Mouse (Mus musculus): ENCODE data around the gene Cend1. TPM values are rescaled to one million over a fixed set of nuclear protein-coding genes. Genes with fewer than 3 reads are reported as not detected.

Cend1 gene
- not detected in 2 replicates for polyA plus RNA-seq (2012)

DNA sequence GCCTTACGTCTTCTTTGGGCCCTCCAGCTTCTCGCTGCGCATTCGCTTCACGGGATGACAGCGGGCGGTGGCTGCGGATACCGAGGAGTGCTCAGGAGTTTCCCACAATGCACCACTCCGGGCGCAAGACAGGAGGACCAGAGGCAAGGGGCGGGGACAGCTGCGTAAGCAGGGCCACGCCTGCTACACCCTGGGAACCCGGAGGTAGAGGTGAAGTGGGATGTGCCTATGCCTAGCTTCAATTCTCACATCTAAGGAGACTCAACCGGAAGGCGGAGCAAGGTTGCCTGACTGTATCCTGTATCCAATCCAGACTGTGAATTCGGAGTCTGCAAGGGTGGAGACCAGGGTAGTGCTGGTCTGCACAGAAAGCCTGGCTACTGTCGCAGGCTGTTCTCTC is at the start of gene Cend1:
TSS of gene Cend1 (minus strand) at position 182 of the 400 bp plus-strand sequence.
- no peak for TF ChIP-seq GATA1 (IDR thresholded peaks at IDR 0.05; ENCODE audit: low read length)

DNA sequence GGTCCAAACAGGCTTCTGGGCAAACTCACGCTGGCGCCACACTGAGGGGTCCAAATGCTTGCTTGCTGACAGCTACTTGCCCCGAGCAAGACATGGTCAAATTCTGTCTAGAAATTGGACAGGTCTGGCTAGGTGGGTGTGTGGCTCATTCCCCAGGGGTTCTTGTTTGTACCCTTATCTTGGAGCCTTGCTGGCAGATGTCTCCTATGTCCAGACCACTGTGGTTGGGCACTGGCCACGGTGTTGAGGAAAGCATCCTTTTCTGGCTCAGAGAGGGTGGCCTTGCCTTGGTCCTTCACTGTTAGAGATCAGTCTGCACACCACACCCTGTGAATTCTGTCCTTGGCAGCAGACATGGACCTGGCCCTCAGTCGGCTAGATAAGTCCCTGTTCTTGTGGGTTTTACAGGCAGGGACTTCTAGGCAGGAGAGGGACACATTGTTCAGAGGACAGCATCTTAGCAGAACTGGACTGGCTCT is 49.0 kb upstream of the Cend1 start:
- TF ChIP-seq GATA1 (IDR thresholded peaks at IDR 0.05; ENCODE audit: low read length) = no peak

DNA sequence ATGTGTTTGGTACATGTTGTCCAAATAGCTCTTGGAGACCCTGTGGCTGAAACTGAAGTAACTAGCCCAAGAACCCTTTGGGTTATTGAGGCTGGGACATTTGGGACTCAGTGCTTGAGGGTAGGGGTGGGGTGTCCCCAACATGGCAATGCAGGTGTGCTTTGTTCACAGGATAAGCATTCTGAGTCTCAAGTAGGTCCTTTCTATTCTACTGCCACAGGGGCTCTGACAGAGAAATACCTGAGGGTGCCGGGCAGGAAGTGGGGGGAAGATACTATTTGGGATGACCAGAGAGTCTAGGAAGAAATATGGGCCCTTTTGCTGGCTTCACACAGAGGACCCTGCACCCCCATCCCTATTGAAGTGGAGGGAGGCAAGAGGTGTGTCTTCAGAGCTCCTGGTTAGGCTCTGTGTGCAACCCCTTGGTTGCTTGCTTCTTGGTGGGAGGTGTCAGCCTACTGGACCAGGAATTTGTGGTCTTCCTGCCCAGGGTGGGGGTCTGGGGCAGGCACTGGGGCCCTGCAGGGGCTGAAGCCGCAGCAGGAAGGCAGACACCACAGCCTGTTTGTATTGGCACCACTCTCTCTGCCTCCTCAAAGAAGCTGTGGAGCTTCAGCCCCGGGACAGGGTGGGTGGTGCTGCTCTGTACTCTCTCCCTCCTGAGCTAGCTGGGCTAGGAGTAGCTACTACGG is 48.4 kb upstream of the Cend1 start:
- no peak for TF ChIP-seq GATA1 (IDR thresholded peaks at IDR 0.05; ENCODE audit: low read length)

DNA sequence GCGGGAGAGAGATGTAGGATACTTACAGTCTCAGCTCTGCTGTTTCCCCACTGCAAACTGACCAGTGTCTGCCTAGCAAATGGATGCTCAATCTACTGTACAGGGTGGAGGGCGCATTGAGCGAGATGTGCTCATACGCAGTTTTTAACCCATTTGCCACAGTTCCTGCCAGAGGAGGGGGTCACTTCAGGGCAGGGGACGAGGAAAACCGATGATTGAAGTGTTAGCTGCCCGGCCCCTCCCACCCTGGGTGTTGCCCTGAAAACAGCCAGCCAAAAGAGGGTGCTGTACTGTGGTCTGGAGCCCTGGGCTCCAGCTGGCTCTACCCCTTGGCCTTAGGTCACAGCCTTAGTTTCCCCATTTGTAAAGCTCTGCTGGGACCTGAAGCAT is 47.7 kb upstream of the Cend1 start:
- TF ChIP-seq GATA1 (IDR thresholded peaks at IDR 0.05; ENCODE audit: low read length) = no peak

DNA sequence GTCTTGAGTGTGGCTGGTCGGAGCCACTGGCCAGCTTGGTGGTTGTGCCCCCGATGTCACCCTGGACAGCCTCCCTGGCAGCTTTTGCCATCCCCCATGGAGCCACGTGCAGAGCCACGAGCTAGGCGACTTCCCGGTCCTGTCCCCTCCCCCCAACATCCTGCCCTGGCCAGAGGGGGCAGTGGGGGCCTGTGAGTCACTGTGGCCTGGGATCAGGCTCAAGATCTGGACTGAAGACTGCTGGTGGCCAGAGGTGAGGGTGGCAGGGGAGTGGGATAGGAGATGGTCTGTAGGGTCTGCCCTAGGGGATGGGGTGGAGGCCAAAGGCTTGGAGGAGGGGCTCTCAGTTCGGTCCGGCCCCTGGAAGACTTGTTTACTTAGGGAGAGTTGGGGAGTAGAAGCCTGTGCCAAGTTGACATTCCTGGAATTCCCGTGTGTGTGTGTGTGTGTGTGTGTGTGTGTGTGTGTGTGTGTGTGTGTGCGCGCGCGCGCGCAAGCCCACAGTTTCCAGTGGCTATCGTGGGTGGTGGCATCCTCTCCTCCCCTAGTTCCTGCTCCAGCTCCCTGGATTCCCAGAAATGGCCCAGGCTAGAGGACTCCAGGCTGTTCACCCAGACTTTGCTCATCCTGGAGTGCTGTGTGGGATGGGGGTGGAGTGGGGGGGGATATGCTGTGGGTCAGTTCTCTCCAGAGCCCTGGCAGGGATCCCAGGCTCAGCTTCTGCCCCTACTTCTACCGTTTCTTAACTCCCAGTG is 47.1 kb upstream of the Cend1 start:
- no peak for TF ChIP-seq GATA1 (IDR thresholded peaks at IDR 0.05; ENCODE audit: low read length)

DNA sequence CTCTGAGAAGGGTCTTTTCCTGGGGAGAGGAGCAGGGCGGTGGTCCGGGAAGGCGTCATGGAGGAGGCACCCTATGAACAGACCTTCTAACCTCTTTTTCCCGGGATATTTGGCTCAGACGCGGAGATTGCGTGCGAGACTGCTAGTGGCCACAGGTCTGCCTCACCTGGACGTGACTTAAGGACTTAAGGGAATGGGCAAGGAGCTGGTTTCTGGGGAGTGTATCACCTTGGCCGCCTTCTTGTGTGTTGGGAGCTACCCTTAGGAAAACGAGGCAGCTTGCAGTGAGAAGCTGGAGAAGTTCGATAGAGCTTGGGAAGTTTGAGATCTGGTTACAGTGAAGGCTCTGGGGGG is 46.5 kb upstream of the Cend1 start:
- TF ChIP-seq GATA1 (IDR thresholded peaks at IDR 0.05; ENCODE audit: low read length) = no peak

DNA sequence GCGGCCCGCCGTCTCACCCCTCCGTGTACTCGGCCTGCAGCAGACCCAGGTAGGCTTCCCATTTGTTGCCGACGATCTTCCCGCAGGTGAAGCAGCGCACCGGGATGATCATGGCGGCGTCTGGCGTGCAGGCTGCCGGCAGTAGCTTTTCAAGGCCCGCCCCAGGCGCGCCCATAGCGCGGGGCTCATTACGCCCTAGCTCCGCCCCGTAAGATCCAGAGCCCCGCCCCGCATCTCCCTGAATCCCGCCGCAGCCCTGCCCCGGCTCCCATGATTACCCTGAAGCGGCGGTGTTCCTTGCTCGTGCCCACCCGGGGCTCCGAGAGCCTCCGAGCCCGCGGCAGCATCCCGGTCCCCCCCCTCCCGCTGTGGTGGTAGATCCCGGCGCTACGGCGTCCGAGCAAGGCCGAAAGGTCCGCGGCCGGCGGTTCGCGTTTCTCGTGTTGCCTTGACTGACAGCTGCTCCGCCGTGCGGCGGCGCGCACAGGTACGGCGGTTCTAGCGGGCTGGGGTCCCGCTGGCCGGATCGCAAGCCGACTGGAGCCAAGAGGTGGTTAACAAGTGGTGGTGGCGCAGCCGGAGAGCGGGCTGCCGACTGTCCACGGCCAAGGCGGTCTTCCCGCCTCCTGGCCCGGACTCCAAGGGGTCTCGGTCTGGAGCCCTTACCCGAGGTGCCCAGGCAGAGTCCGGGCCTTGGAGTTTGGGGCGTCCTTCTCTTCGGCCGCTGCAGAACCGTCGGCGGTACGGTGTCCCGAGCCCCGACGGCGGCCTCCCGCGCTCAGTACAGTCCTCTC is 45.9 kb upstream of the Cend1 start, which contains the start of the genes Polr2l and Tspan4:
TSS of gene Polr2l (minus strand) at position 122 of the 794 bp plus-strand sequence.
TSS of gene Tspan4 (plus strand) at position 230 of the 794 bp plus-strand sequence.
- TF ChIP-seq GATA1 (IDR thresholded peaks at IDR 0.05; ENCODE audit: low read length) = no peak

DNA sequence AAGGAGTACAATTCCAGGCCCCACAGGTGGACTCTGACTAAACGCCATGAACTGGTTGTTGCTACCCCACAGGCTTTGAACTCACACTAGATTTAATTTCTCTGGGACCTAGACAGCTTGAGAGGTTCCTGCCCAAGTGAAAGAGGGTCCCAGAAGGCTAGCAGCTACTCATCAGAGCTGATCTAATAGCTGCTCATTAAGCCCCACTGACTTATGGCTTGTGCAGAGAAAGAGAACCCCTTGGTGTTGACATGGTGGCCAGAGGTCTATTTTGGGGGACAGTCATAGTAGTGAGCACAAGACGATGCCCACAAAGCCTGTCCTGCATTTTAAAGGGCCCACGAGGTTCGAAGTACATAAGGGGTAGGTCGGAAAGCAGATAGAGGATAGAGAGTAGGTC is 44.9 kb upstream of the Cend1 start:
- TF ChIP-seq GATA1 (IDR thresholded peaks at IDR 0.05; ENCODE audit: low read length) = no peak

DNA sequence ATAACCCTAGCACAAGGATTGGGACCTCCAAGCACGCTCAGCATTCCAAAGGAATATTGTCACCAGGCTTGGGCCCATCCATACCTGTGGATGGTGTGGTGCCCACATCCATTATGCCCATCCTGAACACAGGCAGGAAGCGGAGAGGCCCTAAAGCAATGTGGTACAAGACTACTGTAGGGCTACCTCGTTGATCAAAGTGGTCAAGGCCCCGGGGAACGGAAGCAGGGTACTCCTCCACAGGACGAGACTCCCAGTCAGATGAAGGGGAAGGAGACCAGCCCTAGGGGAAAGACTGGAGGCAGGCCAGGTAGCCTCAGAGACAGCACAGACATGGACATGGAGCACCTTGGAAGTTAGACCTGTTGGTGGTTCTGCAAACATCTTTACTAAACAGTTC is 43.5 kb upstream of the Cend1 start:
- no peak for TF ChIP-seq GATA1 (IDR thresholded peaks at IDR 0.05; ENCODE audit: low read length)

DNA sequence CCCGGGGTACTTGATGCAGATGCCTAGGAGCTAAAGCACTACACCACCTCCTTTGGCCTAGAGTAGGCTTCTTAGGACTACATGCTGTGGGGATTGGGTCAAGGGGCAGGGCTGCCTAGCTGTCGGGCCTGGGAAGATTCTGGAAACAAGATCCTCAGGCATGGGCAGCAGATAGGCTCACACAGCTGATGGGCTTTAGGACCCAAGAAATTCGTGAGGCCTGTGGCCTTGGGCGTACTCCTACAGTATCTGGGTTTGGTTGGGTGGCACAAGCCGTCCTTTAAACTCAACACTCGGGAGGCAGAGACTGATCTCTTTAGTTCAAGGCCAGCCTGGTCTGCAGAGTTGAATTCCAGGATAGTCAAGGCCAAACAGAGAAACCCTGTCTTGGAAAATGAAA is 42.9 kb upstream of the Cend1 start:
- TF ChIP-seq GATA1 (IDR thresholded peaks at IDR 0.05; ENCODE audit: low read length) = no peak

DNA sequence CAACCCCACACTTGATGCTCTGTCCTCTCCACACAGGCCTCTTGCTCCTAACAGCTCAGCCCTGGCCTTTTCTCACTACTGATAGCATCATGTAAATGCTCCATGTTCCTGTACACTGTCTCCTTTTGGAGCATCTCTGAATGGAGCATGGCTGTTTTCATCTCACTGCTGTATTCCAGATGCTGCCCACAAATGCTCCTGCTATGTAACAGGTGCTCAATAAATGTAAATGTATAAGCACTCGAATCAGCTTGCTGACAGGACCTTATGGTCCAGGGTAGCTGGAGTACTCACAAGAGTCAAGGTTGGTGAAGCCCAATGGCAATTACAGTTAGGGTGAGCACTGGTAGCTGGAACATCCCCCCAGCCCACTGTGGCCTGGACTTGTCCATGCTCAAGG is 41.9 kb upstream of the Cend1 start:
- no peak for TF ChIP-seq GATA1 (IDR thresholded peaks at IDR 0.05; ENCODE audit: low read length)

DNA sequence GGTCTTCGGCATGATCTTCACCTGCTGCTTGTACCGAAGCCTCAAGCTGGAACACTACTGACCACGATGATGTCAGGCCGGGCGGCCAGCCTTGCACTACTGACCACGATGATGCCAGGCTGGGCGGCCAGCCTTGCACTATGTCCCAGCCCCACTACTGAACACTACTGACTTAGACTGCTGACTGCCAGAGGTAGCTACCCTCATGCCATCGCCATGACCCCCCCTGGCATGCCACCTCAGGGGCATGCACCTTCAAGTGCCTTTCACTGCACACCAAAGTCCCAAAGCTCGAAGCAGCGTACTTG is 41.3 kb upstream of the Cend1 start:
- TF ChIP-seq GATA1 (IDR thresholded peaks at IDR 0.05; ENCODE audit: low read length) = no peak

DNA sequence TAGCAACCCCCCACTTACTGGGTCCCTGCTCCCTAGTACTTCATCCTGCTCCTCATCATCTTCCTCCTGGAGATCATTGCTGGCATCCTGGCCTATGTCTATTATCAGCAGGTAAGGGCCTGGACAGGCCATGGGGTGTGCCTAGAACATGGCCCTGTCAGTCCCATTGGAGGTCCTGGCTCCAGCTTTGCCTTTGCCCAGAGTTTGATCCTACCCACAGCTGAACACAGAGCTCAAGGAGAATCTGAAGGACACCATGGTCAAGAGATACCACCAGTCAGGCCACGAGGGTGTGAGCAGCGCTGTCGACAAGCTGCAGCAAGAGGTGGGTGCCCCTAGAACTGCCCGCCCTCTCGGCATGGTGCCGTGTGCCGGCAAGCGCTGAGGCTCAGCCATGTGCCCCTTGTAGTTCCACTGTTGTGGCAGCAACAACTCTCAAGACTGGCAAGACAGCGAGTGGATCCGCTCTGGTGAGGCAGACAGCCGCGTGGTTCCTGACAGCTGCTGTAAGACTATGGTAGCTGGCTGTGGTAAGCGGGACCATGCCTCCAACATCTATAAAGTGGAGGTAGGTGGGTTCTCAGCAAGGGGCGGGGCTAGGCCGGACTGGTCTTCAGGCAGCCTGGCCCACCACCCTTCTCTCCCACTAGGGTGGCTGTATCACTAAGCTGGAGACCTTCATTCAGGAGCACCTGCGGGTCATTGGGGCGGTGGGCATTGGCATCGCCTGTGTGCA is 40.8 kb upstream of the Cend1 start:
- no peak for TF ChIP-seq GATA1 (IDR thresholded peaks at IDR 0.05; ENCODE audit: low read length)

DNA sequence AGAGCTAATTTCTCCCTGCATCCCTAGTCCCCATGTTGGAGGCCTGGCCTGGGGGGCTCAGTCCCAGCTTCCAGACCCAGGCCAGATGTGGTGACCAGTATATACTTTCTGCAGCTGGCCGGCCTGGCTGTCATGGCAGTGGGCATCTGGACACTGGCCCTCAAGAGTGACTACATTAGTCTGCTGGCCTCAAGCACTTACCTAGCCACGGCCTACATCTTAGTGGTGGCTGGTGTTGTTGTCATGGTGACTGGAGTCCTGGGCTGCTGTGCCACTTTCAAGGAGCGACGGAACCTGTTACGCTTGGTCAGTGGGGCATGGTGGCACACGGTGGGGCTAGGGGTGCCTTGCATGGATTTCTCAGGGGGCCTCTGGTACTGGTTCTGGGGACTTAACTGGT is 40.1 kb upstream of the Cend1 start:
- no peak for TF ChIP-seq GATA1 (IDR thresholded peaks at IDR 0.05; ENCODE audit: low read length)

DNA sequence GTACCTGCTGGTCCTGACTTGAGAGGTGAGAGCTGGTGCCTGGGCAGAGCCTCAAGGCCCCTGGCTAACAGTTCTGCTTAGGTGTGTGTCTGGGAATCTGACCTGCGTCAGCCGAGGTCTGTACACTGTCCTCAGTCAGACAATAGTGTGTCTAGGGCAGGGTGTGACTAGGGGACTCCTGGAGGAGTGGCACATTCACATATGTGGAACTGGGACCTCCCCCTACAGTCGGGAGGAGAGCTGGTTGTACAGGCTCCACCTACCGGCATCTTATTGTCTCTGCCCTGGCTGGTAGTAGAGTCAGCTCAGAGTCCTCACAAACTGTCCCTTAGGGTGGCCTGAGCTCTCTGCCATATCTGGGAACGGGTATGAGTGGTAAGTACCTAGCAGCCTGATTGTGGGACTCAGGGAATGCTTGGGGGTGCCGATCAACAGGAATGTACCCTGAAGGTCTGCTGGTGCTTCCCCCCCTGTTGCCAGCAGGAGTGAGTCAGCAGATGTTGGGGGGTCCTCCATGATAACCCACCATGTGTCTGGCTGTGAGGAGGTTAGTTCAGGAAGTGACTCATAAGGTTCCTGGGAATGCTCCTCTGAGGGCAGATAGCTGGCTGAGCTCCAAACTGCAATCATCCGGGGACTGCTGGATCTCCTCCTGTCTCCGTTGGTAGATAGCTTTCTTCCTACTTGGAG is 39.4 kb upstream of the Cend1 start:
- TF ChIP-seq GATA1 (IDR thresholded peaks at IDR 0.05; ENCODE audit: low read length) = peak; percentile 11
